Mouse (Mus musculus) urinary bladder, postnatal 0 days (tissue): Measurements from ENCODE around the gene Macrod1. TPM values are rescaled to one million over a fixed set of nuclear protein-coding genes. Genes with fewer than 3 reads are reported as not detected.

Experiments
- polyA plus RNA-seq: library from polyadenylated mRNA; unstranded; fragments of >200 nt; fragmentation: Nextera tagmentation; extraction: Ambion mirVana; gene quantifications from 2 replicates; pipeline ENCODE4 v1.2.1, GENCODE M21; 2015

The Macrod1 gene
- 5.4 and 6.9 TPM in 2 replicates for polyA plus RNA-seq

DNA sequence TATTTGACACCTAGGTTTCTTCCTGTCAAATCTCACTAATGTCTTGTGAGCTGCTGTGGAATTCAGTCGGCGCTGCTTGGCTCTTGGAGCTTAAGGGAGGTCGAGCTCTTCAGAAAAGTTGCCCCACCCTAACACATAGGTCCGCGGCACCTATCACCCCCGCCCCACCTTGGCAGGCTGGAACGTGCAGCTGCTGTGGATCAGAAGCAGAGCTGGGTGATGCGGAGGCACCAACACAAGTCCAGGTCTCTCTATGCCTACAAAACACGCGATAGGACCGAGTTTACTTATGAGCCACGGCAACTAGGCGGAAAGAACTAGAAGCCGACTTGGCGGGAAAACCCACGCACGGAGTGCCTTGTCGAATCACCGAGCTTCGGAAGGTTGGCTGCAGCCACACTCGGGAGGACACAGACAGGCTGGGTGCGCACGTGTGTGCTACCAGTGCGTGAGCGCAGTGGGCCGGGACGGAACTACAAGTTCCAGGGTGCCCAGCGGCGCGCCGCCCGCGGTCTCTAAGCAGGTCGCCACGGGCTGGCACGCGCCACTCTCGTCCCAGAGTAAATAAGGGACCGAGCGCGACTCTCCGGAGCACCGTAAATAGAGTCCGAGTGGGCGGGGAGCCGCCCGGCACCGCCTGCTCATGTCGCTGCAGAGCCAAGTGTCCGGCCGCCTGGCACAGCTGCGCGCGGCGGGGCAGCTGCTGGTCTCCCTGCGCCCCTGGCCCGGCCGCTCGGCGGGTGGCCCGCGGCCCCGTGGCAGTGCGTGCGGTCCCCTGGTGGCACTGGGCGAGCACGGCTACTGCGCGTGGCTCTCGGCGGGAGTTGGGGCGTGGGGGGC lies at the start of gene Macrod1:
Gene Macrod1 (plus strand): TSS at position 563 of the 840 bp plus-strand sequence.

DNA sequence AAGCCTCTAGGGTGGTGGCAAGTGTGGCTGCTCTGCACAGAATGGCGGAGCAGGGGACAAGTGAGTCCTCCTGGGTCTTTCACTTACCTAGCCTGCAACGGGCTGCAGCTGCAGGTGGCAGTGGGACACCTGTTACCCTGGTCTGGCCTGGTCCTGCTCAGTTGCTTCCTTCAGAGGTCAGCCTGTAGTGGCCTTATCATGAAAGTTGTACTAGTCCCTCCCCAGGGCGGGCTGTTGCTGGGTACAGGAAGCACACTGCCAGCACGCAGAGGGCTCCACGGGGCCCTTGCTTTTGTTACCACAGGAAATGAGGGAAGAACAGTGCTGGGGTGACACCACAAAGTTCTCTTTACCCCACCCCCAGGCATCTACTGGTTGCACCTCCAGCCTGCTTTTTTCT lies 37.4 kb upstream of the Macrod1 start, which contains the start of gene Fermt3:
Gene Fermt3 (minus strand): TSS at position 279 of the 400 bp plus-strand sequence.

DNA sequence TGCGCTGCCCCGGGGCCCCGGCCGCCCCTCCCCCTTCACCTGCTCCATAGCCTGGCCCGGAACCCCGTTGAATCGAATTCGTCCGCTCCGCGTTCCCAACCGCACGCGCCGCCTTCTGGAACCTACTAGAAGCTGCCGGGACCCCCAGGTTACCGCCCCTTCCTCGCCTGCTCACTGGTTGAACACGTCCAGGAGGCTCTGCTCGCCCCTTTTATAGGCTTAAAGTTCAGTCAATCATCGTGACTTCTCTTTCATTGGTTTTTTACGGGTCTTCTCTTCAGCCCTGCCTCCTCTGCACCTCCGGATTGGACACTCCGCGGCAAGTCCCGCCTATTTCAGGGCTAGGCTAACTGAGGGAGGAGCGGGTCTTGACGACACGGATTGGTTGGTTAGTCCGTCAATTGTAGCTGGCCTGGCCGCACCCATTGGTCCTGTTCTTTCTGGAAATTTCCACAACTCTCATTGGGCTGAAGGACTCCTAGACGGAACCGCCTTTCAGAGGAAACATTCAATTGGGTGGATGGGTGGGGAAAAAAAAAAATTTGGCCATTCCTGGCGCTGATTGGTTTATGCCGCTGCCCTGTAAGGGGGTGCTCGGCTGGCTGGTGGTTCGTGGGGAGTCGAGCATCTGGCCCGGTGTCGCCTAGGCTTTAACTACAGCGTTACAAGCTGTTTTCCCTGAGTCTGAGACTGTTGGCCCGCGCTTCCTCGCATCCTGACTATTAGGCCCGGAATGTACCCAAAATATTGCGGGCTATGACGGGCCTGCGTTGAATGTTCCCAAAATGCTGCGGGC lies 16.6 kb upstream of the Macrod1 start, which contains the start of gene Stip1:
Gene Stip1 (minus strand): TSS at position 127 of the 796 bp plus-strand sequence.

DNA sequence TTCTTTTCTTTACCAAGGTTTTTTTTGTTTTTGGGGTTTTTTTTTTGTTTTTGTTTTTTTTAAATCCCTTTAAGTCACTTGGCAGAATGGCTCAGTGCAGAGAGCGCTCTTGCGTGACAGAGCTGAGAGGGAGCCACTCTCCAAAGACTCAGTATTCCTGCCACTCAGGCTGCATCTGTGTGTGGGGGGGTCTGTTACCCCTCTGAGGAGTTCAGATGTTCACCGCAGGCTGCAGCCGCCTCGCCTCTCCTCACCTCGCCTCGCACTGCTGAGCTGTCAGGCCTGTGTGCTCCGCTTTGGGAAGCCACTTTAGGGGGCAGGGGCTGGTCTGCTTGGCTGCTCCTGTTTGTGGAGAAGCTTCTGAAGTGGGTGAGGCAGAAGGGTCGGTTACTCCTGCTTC lies 48.9 kb downstream of the Macrod1 start, which contains the start of gene Flrt1:
Gene Flrt1 (minus strand): TSS at position 186 of the 400 bp plus-strand sequence.

DNA sequence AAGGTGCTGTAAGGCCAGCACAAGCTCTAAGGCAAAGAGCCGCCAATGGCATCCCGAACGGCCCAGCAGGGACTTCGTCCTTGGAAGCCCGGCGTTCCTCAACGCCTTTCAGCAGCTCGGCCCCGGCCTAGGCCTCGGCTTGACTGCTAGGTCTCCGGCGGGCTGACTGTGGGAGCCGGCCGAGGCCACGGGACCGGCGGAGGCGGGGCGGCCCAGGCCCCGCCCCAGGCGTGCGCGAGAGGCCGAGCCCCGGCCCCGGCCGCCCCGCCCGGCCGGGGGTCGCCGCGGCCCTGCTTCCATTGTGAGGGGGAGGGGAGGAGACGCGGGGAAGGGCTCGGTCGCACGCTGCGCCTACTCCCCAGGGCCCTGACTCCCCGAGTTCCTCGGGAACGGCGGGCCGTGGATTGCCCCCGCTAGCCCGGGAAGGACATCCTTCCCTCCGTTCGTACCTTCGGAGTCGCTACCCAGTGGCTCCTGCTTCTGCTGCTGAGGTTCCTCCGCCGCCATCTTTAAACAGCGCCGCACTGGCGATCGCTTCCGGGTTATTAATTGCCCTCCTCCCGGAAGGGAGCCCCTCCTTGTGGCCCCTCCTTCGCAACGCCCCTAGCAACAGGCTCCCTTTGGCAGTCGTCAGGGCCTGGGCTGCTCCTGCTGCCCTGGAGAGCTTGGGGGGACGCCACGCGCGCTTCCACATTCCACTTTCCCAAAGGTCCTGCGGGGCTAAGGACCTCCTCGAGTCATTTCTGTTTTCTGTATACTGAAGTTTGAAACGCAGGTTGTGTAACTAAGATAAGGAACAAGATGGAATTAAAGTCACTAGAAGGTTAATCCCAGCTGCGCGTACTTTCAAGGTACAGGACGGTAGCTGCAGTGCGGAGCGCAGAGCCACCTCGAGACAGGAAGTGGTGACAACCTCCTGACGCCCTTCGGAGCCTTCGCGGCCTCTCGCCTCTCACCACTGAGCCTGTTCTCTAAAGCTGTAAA lies 149.4 kb downstream of the Macrod1 start, which contains the start of gene Otub1:
Gene Otub1 (minus strand): TSS at position 564 of the 984 bp plus-strand sequence.

DNA sequence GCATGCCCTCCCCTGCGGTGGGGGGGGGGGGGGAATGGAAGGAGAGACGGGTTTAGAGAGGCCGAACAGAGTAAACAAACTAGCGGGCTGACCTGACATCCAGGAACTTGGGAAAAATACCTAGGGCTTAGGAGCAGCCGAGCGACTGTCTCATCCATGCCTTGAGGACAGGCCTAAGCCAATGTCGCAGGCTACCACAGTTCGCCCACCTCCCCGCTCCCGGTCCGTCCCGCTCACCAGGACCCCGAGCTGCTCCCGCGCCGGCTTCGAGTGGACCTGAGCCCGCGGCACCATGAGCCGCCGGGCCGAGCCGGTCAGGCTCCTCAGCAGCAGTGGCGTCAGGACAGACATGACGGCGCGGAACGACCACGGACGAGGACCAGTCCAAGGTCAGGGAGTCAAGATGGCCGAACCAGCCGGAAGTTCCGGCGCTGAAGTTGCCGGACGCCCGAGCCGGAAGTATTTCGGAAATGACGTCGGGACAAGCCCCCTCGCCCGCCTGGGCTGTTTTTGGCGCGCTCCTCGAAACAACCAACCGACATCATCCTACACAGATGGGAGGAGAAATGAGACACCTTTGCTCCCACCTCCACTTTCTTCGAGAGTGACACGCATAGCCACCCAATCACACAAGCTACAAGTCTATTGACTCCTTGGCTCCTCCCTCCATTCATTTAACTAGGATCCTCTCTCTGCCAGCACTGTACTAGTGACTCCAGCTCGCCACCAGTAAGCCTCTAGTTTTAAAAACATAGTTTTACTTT lies 160.7 kb downstream of the Macrod1 start, which contains the start of gene Cox8a:
Gene Cox8a (minus strand): TSS at position 455 of the 764 bp plus-strand sequence.

DNA sequence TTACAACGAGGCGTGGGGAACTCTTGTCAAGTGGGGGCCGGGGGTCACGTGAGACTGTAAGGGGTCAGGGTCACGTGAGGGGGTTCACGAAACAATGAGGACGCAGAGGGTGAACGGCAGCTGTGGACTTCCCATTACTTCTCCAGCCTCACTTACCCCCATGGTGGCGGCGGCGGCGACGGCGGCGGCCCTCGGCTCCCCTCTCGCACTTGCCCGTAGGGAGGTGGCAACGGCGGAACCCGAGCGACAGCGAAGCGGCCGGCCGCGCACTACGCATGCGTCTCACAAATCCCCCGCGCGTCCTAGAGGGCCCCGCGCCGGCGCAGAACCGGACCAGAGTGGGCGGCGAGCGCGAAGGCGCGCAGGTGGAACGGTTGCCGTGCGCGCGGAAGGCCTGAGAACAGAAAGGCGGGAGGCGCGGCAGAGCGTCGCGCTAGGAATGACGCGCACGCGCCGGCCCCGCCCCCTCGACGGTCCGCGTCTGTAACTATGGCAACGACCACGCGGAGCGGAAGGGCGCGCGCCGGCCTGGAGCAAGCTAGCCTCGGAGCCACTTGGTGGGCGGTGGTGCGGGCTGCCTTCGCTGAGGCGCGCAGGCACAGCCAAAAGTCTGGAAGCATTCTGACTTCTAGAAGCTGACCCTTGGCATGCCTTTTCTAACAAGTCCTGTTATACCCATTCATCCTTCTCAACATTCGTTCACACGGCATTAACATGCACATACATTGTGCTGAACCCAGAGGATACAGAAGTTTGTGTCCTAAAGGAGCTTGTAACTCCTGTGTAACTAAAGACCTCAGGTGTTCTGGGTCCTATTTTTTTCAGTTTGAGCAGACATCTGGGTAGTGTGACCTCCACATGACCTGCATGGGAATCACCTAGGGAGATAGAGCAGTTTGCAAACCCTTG lies 184.4 kb downstream of the Macrod1 start, which contains the start of gene Naa40:
Gene Naa40 (minus strand): TSS at position 402 of the 909 bp plus-strand sequence.

Other genes starting within 250 kb of the Macrod1 start
- gene Rps6ka4, start 216.2 kb upstream of the Macrod1 start, polyA plus RNA-seq: 40.3 and 43.7 TPM in 2 replicates
- 0.83 and 1.3 TPM in 2 replicates for gene Ccdc88b, start 198.6 kb upstream of the Macrod1 start, polyA plus RNA-seq
- gene Trmt112, start 147.1 kb upstream of the Macrod1 start, polyA plus RNA-seq: 77.8 and 79.0 TPM in 2 replicates
- 550 and 643 TPM in 2 replicates for gene Prdx5, start 146.7 kb upstream of the Macrod1 start, polyA plus RNA-seq
- 14.4 and 16.9 TPM in 2 replicates for gene Esrra, start 135.0 kb upstream of the Macrod1 start, polyA plus RNA-seq
- gene Catsperz, start 131.4 kb upstream of the Macrod1 start, polyA plus RNA-seq: 2.5 and 3.3 TPM in 2 replicates
- 0.44 and 0.81 TPM in 2 replicates for gene Kcnk4, start 122.3 kb upstream of the Macrod1 start, polyA plus RNA-seq
- 67.7 and 73.8 TPM in 2 replicates for gene Bad, start 114.9 kb upstream of the Macrod1 start, polyA plus RNA-seq
- gene Gpr137, start 114.3 kb upstream of the Macrod1 start, polyA plus RNA-seq: 23.7 and 24.3 TPM in 2 replicates
- gene Ppp1r14b, start 81.8 kb upstream of the Macrod1 start, polyA plus RNA-seq: 81.0 and 92.9 TPM in 2 replicates
- 31.8 TPM in 2 replicates for gene Plcb3, start 80.3 kb upstream of the Macrod1 start, polyA plus RNA-seq
- gene Fkbp2, start 76.3 kb upstream of the Macrod1 start, polyA plus RNA-seq: 74.7 and 85.4 TPM in 2 replicates
- gene Vegfb, start 69.2 kb upstream of the Macrod1 start, polyA plus RNA-seq: 34.4 and 38.7 TPM in 2 replicates
- gene Dnajc4, start 64.2 kb upstream of the Macrod1 start, polyA plus RNA-seq: 26.6 and 32.5 TPM in 2 replicates
- gene Nudt22, start 60.7 kb upstream of the Macrod1 start, polyA plus RNA-seq: 17.2 and 19.9 TPM in 2 replicates
- gene Trpt1, start 60.7 kb upstream of the Macrod1 start, polyA plus RNA-seq: 10.9 and 11.3 TPM in 2 replicates
- 7.1 and 19.9 TPM in 2 replicates for gene Fermt3, start 37.3 kb upstream of the Macrod1 start, polyA plus RNA-seq
- 79.0 and 85.8 TPM in 2 replicates for gene Stip1, start 16.8 kb upstream of the Macrod1 start, polyA plus RNA-seq
- gene Flrt1, start 48.9 kb downstream of the Macrod1 start, polyA plus RNA-seq: 0.68 and 0.73 TPM in 2 replicates
- gene Otub1, start 149.5 kb downstream of the Macrod1 start, polyA plus RNA-seq: 112 and 117 TPM in 2 replicates
- 1,989 and 2,052 TPM in 2 replicates for gene Cox8a, start 160.8 kb downstream of the Macrod1 start, polyA plus RNA-seq
- gene Naa40, start 184.4 kb downstream of the Macrod1 start, polyA plus RNA-seq: 17.7 and 19.7 TPM in 2 replicates
- gene Rcor2, start 210.5 kb downstream of the Macrod1 start, polyA plus RNA-seq: 1.3 and 1.6 TPM in 2 replicates